Mouse (Mus musculus) embryo, embryonic 9.5 days (tissue): Measurements from ENCODE around the gene Marveld3.

Experiments used
- DNase-seq: peaks from one replicate; pipeline ENCODE4 v3.0.0-alpha.2; 2017; ENCODE audit errors: extremely low spot score

Gene Marveld3

GRCm38 (mm10) chr8:109961693-109962367 is at the start of gene Marveld3:
Marveld3 (minus strand) TSS chr8:109962203.
- DNase-seq, result peak; percentile 65

DNA sequence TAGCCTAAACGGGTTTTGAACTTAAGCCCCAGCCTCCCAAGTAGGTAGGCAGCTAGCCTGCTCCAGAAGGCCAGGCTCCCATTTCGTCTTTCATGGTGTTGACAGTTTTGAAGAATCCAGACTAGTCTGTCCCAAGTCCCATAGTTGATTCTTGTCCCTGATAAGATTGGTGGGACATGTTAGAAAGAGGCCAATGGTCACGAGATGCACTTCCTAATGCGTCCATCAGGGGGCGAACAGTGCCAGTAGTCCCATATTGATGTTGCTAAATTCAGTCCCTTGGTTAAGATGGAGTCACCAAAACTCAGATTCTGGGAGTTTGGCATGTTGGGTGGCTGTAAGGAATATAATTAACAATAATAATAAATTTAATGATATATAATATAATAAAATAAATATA is 48.9 kb upstream of the Marveld3 start:
- peak; percentile 41 for DNase-seq

- DNase-seq, result no peak
Observed at GRCm38 (mm10) chr8:110008995-110009446, 47.0 kb upstream of the Marveld3 start.

DNA sequence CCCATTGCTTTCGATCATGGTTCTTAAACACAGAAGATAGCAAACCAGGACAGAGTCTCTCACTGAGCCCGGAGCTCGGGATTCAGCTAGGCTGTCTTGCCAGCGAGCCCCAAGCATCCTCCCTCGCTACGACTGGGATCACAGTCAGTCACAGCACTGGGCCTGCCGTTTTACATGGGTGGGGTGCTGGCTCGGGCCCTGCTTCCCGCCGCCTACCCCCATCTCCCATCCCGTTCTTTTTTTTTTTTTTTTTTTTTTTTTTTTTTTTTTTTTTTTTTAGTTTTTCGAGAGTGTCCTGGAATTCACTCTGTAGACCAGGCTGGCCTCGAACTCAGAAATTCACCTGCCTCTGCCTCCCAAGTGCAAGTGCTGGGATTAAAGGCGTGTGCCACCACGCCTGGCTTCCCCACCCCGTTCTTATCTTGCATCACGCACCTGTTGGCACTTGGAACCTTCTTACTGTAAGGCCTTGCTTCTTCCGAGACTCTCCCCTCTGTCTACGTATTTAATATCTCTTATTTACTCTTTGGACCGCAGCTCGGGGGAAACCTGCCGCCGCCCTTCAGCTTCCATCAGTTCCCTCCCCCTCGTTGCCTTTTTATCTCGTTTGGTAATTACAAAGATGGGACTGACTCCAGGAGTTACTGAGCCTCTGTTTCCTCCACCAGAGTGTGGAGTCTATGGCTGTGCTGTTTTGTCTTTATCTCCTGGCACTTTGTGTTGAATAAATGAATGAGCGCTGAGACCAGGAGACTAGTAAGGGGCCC is 46.4 kb upstream of the Marveld3 start:
- no peak for DNase-seq

DNA sequence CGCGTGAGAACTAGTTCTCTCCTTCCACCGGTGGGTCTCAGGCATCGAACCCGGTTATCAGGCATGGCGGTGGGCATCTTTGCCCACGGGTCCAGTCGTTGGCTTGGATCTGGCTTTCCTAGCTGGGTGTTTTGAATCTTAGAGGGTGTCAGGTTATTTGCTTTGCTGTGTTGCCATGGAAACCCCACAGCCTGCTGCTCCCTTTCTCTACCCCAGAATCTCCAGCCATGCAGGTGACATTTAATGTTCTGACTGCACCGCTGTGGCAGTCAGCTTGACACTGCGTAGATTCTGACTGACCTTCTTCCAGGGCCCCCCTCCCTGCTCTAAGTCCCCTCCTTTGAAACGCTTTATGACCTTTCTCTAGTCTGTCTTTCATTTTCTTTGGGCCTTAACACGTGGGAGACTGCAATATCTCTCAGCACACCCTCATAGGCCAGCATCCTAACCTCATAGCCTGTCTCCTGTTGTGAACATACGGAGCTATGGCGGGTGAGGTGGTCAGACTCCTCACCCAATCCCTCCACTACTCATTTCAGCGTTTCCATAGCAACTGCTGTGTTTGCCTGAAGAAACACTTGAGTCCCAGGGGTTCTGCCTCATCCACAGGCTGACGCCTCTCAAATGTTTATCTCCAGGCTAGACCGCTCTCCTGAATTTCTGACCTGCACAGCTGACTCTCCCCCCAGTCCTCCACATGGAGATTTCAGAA is 44.5 kb upstream of the Marveld3 start:
- no peak for DNase-seq

DNA sequence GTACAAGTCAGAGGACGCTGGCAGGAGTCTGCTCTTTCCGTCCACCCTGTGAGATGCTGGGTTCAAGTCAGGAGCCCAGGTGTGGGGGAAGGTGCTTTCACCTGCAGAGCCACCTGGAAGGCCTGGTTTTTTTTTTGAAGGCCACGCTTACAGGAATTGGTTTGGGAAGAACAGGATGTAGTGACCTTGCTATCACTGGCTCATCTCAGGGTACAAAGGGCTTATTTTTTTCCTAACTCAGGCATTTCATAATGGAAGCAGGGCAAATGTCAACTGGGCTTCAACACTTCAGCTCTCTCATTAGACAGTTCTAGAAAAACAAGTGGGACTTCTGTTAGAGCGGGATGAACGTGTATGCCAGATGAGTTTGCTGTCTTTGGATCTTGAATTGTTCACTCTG is 42.3 kb upstream of the Marveld3 start:
- no peak for DNase-seq

GRCm38 (mm10) chr8:110002953-110003352 is 41.0 kb upstream of the Marveld3 start:
- peak; percentile 19 for DNase-seq

DNA sequence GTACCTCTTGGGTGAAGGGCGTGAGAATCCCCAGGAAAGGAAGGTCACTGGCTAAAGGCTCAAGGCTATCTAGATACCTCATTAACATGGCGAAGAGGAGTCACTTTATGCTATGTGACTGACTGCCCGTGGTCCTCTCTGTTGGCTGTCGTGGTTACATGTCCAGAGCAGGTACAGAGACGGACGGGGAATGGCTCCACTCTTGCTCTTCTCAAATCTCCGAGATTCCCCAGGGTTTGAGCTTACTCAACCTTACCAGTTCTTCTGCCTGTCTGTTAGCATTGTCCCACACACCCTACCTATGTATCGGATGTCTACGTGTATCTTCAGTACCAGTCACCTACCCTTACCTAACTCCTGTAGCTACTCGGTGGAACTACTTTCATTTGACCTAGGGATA is 38.0 kb upstream of the Marveld3 start:
- DNase-seq, result no peak

DNA sequence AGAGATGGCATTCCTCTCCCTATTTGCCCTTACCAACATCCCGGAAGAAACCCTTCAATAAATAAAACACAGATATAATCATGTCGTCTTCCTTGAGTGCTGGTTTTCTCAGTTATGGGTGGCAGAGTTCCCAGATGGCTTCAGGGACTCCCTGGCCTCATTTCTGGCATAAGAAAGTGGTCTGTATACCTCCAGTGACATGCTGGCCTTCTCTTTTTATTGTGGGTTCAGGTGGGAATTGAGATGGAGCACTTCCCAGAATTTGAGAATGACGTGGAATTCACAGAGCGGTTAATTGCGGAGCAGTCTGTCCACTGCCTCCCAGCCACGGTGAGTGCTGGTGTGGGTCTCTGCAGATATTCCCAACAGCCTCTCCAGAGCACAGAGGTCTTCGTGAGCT is 36.1 kb upstream of the Marveld3 start:
- no peak for DNase-seq

GRCm38 (mm10) chr8:109997381-109997780 is 35.4 kb upstream of the Marveld3 start:
- DNase-seq, result no peak

DNA sequence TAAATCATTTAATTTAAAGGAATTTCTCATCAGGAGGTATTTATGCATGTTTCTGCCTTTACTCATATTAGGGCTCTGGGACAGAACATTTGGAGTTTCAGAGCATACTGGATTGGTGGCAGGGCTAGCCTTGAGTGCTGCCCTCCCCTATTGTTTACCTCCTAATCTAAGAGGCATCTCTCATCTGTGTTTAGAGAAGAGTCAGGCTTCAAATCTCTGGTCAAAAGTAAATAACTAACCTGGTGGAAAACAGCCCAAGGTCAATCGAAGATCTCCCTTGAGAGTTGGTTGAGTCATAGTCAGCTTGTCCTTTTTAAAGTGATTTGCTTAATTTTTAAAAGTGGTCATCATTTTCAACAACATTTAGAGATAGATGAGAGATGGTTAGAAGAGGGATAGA is 30.9 kb upstream of the Marveld3 start:
- DNase-seq, result no peak

GRCm38 (mm10) chr8:109992166-109992565 is 30.2 kb upstream of the Marveld3 start:
- DNase-seq, result no peak

- DNase-seq, result no peak
Observed at GRCm38 (mm10) chr8:109990224-109990623, 28.2 kb upstream of the Marveld3 start, which contains the start of gene Tat. Tat (plus strand) TSS chr8:109990437.

GRCm38 (mm10) chr8:109989151-109989550 is 27.1 kb upstream of the Marveld3 start:
- DNase-seq, result no peak

- no peak for DNase-seq
Observed at GRCm38 (mm10) chr8:109987776-109988175, 25.8 kb upstream of the Marveld3 start.

DNA sequence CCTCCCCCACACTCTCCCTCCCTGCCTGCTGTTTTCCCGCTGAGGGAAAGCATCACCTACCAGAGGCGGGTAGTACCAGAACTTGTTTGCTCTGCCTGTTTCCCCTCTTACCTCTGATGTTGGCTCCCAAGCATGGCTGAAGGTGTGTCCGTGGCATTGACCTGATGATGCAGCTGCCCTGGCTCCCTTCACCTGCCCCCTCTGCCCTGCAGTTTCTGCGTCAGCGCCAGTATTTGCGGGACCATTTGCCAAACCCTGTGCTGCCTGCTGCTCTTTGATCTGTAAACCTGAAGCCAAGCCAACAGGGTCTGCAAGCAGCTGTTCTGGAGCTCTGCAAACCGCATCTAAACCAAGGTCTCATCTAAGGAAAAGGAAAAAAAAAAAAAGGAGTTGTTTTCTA is 24.4 kb upstream of the Marveld3 start:
- no peak for DNase-seq

GRCm38 (mm10) chr8:109983944-109984343 is 21.9 kb upstream of the Marveld3 start:
- no peak for DNase-seq

- DNase-seq, result no peak
Observed at GRCm38 (mm10) chr8:109982386-109983105, 20.5 kb upstream of the Marveld3 start.

DNA sequence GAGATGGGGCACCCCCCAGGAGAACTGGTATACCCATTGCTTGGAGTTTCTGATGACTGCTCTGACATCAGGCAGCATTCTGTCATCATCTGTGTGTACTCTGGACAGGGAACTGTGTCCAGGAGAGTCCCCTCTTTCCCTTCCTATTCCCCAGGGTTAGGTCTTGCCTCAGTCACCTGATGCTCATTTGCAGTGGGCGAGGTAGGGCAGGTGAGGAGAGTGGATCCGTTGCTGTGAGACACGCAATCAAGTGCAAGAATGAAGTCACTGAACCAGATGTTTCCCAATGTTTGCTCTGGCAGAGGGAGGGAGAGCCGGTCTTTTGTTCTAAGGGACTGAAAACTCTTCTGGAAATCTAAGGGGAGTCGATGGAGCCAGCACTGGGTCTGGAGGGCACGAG is 17.3 kb upstream of the Marveld3 start:
- no peak for DNase-seq

GRCm38 (mm10) chr8:109972901-109973300 is 10.9 kb upstream of the Marveld3 start:
- no peak for DNase-seq

- peak; percentile 41 for DNase-seq
Observed at GRCm38 (mm10) chr8:109970323-109970722, 8.3 kb upstream of the Marveld3 start.

DNA sequence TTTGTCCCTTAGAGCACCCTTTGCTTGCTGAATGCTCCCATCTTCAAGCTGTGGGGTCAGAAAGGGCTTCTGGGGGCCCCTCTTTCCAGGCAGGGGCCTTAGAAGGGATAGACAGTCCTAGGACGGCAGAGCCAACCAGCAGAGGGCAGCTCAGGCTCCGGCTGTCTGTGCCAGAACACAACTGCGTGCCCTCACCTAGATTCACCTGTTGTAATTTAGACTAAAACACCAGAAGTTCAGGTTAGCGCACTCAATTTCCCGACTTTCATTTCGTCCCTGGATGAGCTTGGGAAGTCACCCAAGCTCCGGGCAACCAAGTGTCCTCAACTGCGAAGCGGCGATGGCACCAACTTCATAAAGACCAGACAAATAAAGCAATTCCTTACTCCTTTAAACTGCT is 6.8 kb upstream of the Marveld3 start:
- no peak for DNase-seq
